Mouse (Mus musculus) heart, embryonic 14.5 days (tissue): ENCODE measurements around the gene Dync1li1. TPM values are rescaled to one million over a fixed set of nuclear protein-coding genes. Genes with fewer than 3 reads are reported as not detected.
"Not testable (repeated sequence)": the region's sequence is repeated elsewhere in the genome, so short reads cannot be mapped to it uniquely, and the experiment has no call there.

Experiments
- ATAC-seq: fragments of 200-750 bp; cut with Nextera tagmentation; 2 replicates; pipeline ENCODE4 v1.8.0; 2017; ENCODE audit warnings: low read depth, moderate TSS enrichment; ENCODE audit not compliant: insufficient number of reproducible peaks, insufficient read depth, low FRiP score
- H3K27ac ChIP-seq, 2 experiments: fragments of 200-500 bp in 1 of 2; fragments of 300-500 bp in 1 of 2; sonication (generic) in 1 of 2; replicated peaks in 1 of 2; 2 replicates each; pipeline ENCODE4 v1.5.1; 2012 to 2014; ENCODE audit warnings: low read depth in 2 of 2, low read length in 2 of 2, control low read depth in 1 of 2, mild to moderate bottlenecking in 1 of 2, mixed read lengths in 1 of 2; ENCODE audit not compliant: control insufficient read depth in 1 of 2, insufficient read depth in 1 of 2
- H3K27me3 ChIP-seq: fragments of 300-500 bp; sonication (generic); 2 replicates; pipeline ENCODE4 v1.6.1; 2014; ENCODE audit warnings: mild to moderate bottlenecking, low read length, control low read depth; ENCODE audit not compliant: control insufficient read depth, insufficient read depth
- H3K36me3 ChIP-seq: fragments of 300-500 bp; sonication (generic); 2 replicates; pipeline ENCODE4 v1.6.1; 2014; ENCODE audit warnings: mild to moderate bottlenecking, control low read depth, low read length, mixed read lengths; ENCODE audit not compliant: control insufficient read depth, insufficient read depth
- H3K4me1 ChIP-seq, 2 experiments: fragments of 200-500 bp in 1 of 2; fragments of 300-500 bp in 1 of 2; sonication (generic) in 1 of 2; 2 replicates each; pipeline ENCODE4 v1.6.1; 2012 to 2014; ENCODE audit warnings: low read length in 2 of 2, control low read depth in 1 of 2, mixed read lengths in 1 of 2; ENCODE audit not compliant: control insufficient read depth in 2 of 2, insufficient read depth in 2 of 2
- H3K4me2 ChIP-seq: fragments of 300-500 bp; sonication (generic); 2 replicates; pipeline ENCODE4 v1.6.1; 2014; ENCODE audit warnings: mild to moderate bottlenecking, low read length
- H3K4me3 ChIP-seq, 2 experiments: fragments of 200-500 bp in 1 of 2; fragments of 300-500 bp in 1 of 2; sonication (generic) in 1 of 2; 2 replicates each; pipeline ENCODE4 v1.5.1; 2012 to 2014; ENCODE audit warnings: low read length in 2 of 2, mild to moderate bottlenecking in 2 of 2, control low read depth in 1 of 2, low read depth in 1 of 2, moderate library complexity in 1 of 2; ENCODE audit not compliant: control insufficient read depth in 1 of 2, insufficient read depth in 1 of 2
- H3K9ac ChIP-seq: fragments of 300-500 bp; sonication (generic); 2 replicates; pipeline ENCODE4 v1.6.1; 2014; ENCODE audit warnings: mild to moderate bottlenecking, low read length
- H3K9me3 ChIP-seq: fragments of 300-500 bp; sonication (generic); 2 replicates; pipeline ENCODE4 v1.6.1; 2016; ENCODE audit warnings: low read length, control low read depth; ENCODE audit not compliant: control insufficient read depth
- WGBS: fragments of 180-500 bp; shearing (Covaris S2); extraction: QIAGEN DNeasy Blood & Tissue Kit; methylation state at CpG from one replicate; pipeline ENCODE4 v1.1.7; 2014; 5-methylcytosine and 5-hydroxymethylcytosine counted together
- polyA plus RNA-seq: library from polyadenylated mRNA; unstranded; fragments of >200 nt; fragmentation: Nextera tagmentation; extraction: Ambion mirVana; gene quantifications from 2 replicates; pipeline ENCODE4 v1.2.1, GENCODE M21; 2014

Gene Dync1li1
- polyA plus RNA-seq, 1 experiment from 2014 or later, result 80.1 TPM

DNA sequence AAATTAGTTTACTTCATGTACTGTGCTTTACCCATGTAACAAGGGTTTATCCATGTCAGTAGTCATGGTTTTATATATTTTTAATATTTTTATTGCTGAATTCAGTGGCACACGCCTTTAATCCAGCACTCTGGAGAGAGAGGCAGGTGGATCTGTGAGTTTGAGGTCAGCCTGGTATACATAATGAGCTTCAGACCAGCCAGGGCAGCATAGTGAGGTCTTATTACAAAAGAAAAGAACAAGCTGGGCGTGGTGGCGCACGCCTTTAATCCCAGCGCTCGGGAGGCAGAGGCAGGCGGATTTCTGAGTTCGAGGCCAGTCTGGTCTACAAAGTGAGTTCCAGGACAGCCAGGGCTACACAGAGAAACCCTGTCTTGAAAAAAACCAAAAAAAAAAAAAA lies 7.1 kb downstream of the Dync1li1 start:
- not testable (repeated sequence) for H3K4me2 ChIP-seq, H3K4me1 ChIP-seq, H3K4me3 ChIP-seq, H3K9me3 ChIP-seq, H3K27me3 ChIP-seq, H3K9ac ChIP-seq, H3K27ac ChIP-seq, ATAC-seq
- peaks cover 59% of the 10 kb centered on the region for H3K36me3 ChIP-seq
- 94% methylated on average over 8 of the region's 8 CpGs for WGBS

DNA sequence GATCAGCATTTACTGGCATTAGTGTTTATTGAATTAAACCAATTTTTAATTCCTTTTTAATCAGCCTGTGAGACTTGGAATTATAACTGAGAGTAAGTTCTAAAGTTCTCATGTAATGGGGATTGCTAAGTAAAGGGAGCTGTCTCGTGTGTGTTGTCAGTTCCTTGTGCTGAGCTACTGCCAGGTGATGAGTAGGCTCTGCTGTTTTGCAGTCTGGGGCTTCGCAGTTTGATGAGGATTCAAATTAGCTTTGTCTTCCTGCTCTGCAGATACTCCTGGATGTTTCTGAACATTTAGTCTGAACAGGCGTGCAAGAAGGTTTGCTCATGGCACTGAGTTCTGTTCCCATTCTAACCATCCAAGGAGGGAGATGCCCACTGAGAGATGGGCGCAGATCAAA lies 8.5 kb downstream of the Dync1li1 start:
- 89% methylated on average over 4 of the region's 4 CpGs for WGBS
- no peak overlapping the region for H3K4me2 ChIP-seq
- peaks cover 0 to 6% of the 10 kb centered on the region in 2 experiments; a peak in 1 of 4 replicates for H3K4me1 ChIP-seq
- no peaks in the 10 kb centered on the region for H3K9me3 ChIP-seq
- no peak overlapping the region for H3K27ac ChIP-seq
- H3K9ac ChIP-seq, result no peak overlapping the region
- H3K4me3 ChIP-seq, result no peak overlapping the region
- no peak for ATAC-seq
- peaks cover 51% of the 10 kb centered on the region for H3K36me3 ChIP-seq
- no peaks in the 10 kb centered on the region for H3K27me3 ChIP-seq

DNA sequence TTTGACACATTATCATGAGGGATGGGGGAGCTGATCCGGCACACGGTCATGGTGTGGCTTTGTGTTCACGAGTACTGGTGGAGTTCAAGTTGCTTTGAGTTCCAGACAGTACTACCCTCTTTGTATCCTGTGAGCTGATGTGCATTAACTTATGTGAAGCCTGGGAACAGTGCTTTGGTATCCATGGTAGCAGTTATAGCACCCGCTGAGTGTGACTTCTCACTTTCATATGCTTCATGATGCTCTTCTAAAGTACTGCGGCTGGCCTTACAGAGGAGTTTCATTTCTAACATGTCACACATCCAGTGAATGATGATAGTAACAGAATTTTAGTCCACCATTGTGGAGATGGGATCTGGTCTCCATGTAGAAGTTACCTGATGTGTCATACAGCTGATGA lies 9.3 kb downstream of the Dync1li1 start:
- peaks cover 0 to 6% of the 10 kb centered on the region in 2 experiments; a peak in 1 of 4 replicates for H3K4me1 ChIP-seq
- peaks cover 42% of the 10 kb centered on the region for H3K36me3 ChIP-seq
- no peak overlapping the region for H3K9ac ChIP-seq
- no peaks in the 10 kb centered on the region for H3K27me3 ChIP-seq
- no peak for ATAC-seq
- H3K4me2 ChIP-seq, result no peak overlapping the region
- 92% methylated on average over 5 of the region's 5 CpGs for WGBS
- H3K9me3 ChIP-seq, result no peaks in the 10 kb centered on the region
- no peak overlapping the region for H3K4me3 ChIP-seq
- H3K27ac ChIP-seq, result no peak overlapping the region

DNA sequence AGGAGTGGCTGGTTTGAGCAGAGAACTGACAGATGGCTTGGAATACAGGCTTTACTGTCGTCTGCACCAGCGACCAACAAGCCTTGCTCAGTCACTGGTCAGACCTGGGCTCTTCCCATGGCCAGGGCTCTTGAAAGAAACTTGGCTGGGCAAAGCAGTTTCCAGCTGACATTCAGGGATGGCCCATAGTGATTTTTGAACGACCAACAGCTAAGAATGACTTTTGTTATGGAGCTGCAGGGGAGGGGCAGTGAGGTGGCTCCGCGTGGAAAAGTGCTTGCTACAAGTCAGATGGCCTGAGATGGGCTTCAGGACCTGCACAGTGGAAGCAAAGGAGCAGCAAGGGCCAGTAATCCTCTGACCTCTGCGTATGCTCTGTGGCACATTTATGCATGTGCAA lies 10.7 kb downstream of the Dync1li1 start:
- H3K27me3 ChIP-seq, result no peaks in the 10 kb centered on the region
- peaks cover 33% of the 10 kb centered on the region for H3K36me3 ChIP-seq
- no peaks in the 10 kb centered on the region for H3K9me3 ChIP-seq
- no peak overlapping the region for H3K27ac ChIP-seq
- no peak overlapping the region for H3K9ac ChIP-seq
- H3K4me3 ChIP-seq, result no peak overlapping the region
- peaks cover 0 to 6% of the 10 kb centered on the region in 2 experiments; a peak in 1 of 4 replicates for H3K4me1 ChIP-seq
- 67% methylated on average over 6 of the region's 6 CpGs for WGBS
- no peak for ATAC-seq
- H3K4me2 ChIP-seq, result no peak overlapping the region

DNA sequence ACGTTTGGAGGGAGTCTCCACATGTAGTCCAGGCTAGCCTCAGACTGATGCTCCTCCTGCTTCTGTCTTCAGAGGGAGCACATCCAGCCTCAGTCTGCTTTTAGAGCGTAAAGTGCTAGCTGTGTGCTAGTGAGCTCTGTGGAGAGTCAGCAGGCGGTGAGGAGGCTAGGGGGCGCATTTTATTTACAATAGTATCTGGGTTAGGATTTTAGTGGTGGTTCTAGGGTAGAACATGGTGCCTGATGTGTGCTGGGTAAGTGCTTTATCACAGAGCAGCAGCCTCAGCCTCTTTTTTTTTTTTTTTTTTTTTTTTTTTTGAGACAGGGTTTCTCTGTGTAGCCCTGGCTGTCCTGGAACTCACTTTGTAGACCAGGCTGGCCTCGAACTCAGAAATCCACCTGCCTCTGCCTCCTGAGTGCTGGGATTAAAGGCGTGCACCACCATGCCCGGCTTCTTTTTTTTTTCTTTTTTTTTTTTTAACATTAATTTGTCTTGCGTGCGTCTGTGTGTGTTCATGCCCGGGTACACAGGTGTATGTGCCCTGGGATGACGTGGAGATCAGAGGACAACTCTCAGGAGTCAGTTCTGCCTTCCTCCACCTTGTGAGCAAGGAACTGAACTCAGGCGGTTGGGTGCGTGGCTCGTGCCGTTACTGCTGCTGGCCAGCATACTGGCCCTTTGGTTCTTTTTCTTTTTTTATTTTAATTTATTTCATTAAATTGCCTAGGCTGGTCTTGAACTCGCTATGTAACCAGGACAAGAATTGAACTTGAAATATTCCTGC lies 11.5 kb downstream of the Dync1li1 start:
- H3K4me1 ChIP-seq, result peaks cover 0 to 6% of the 10 kb centered on the region in 2 experiments; a peak in 1 of 4 replicates
- no peaks in the 10 kb centered on the region for H3K9me3 ChIP-seq
- H3K4me2 ChIP-seq, result no peak overlapping the region
- no peak overlapping the region for H3K9ac ChIP-seq
- ATAC-seq, result no peak
- no peaks in the 10 kb centered on the region for H3K27me3 ChIP-seq
- no peak overlapping the region for H3K27ac ChIP-seq
- H3K36me3 ChIP-seq, result peaks cover 31% of the 10 kb centered on the region
- H3K4me3 ChIP-seq, result no peak overlapping the region
- 92% methylated on average over 15 of the region's 16 CpGs for WGBS

DNA sequence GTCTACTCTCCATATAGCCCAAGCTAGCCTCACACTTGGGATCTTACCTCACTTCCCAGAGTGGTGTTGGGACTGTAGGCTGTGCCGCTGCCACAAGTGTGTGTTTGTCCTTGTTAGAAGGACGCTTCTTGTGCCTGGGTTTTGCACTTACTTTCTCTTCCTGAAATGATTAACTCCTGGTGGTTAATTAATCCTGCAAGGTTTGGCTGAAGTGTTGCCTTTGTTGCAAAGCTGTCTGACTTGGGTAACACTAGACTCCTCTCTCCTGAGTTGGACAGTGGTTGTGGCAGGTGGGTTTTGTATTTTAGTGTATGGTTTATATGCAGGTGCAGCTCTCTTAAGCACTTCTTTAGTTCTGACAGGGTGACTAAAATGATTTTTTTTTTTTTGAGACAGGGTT lies 12.4 kb downstream of the Dync1li1 start:
- Histone ChIP-seq H3K9ac (no peak overlapping the region), H3K4me3 (no peak overlapping the region), H3K27me3 (no peaks in the 10 kb centered on the region), H3K27ac (no peak overlapping the region), H3K4me2 (no peak overlapping the region), H3K36me3 (peaks cover 37% of the 10 kb centered on the region), H3K4me1 (peaks cover 0 to 6% of the 10 kb centered on the region in 2 experiments; a peak in 1 of 4 replicates), H3K9me3 (no peaks in the 10 kb centered on the region)
- no peak for ATAC-seq
- WGBS, result 66% methylated on average over 2 of the region's 2 CpGs

DNA sequence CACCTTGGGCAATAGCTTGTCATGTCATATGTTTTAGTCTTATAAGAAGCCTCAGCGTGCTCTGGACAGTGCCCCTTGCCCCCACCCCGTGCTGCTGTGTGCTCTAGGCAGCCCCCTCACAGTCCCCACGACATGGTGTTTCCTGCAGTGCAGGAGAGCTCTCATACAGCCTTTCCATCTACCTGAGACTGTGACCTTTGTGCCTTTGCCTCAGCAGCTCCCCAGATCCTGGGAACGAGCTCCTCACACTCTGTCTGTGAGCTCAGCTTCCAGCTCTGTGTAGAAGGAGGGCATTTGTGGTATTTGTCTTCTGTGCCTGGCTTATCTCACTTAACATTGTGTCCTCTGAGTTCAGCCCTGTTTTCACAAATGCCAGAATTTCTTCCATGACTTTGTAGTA lies 13.3 kb downstream of the Dync1li1 start:
- Histone ChIP-seq H3K27ac (no peak overlapping the region), H3K4me3 (no peak overlapping the region), H3K4me2 (no peak overlapping the region), H3K27me3 (no peaks in the 10 kb centered on the region), H3K4me1 (peaks cover 0 to 6% of the 10 kb centered on the region in 2 experiments; a peak in 1 of 4 replicates), H3K9me3 (no peaks in the 10 kb centered on the region), H3K36me3 (peaks cover 39% of the 10 kb centered on the region), H3K9ac (no peak overlapping the region)
- 71% methylated on average over 4 of the region's 4 CpGs for WGBS
- ATAC-seq, result no peak
